Mouse (Mus musculus) forebrain, embryonic 15.5 days (tissue): Measurements from ENCODE around the gene Capn1. TPM values are rescaled to one million over a fixed set of nuclear protein-coding genes. Genes with fewer than 3 reads are reported as not detected.

Experiments used
- ATAC-seq: fragments of 200-750 bp; cut with Nextera tagmentation; replicated peaks from 2 replicates; pipeline ENCODE4 v1.8.0; 2017; ENCODE audit warnings: mild to moderate bottlenecking, moderate TSS enrichment, moderate library complexity
- H3K27ac ChIP-seq: fragments of 300-500 bp; sonication (generic); replicated peaks from 2 replicates; pipeline ENCODE4 v1.5.1; 2015; ENCODE audit warnings: mild to moderate bottlenecking, inconsistent platforms
- H3K27me3 ChIP-seq: fragments of 300-500 bp; sonication (generic); 2 replicates; pipeline ENCODE4 v1.6.1; 2015; ENCODE audit warnings: inconsistent platforms
- H3K36me3 ChIP-seq: fragments of 300-500 bp; sonication (generic); 2 replicates; pipeline ENCODE4 v1.6.1; 2015; ENCODE audit warnings: mild to moderate bottlenecking, inconsistent platforms
- H3K4me1 ChIP-seq: fragments of 300-500 bp; sonication (generic); 2 replicates; pipeline ENCODE4 v1.6.1; 2015; ENCODE audit warnings: inconsistent platforms
- H3K4me2 ChIP-seq: fragments of 300-500 bp; sonication (generic); replicated peaks from 2 replicates; pipeline ENCODE4 v1.6.1; 2015; ENCODE audit warnings: mild to moderate bottlenecking, inconsistent platforms
- H3K4me3 ChIP-seq: fragments of 300-500 bp; sonication (generic); 2 replicates; pipeline ENCODE4 v1.5.1; 2015; ENCODE audit warnings: mild to moderate bottlenecking, inconsistent platforms
- H3K9ac ChIP-seq: fragments of 300-500 bp; sonication (generic); replicated peaks from 2 replicates; pipeline ENCODE4 v1.6.1; 2015; ENCODE audit warnings: mild to moderate bottlenecking, inconsistent platforms
- H3K9me3 ChIP-seq: fragments of 300-500 bp; sonication (generic); 2 replicates; pipeline ENCODE4 v1.6.1; 2016; ENCODE audit warnings: inconsistent platforms
- WGBS: fragments of 180-500 bp; shearing (Covaris S2); methylation state at CpG from one replicate; pipeline ENCODE4 v1.1.7; 2015; ENCODE audit warnings: mixed read lengths; 5-methylcytosine and 5-hydroxymethylcytosine counted together
- microRNA-seq: library from miRNA; unstranded; fragments of <30 nt; microRNA quantifications from one replicate; pipeline ENCODE4, GENCODE M21; 2016
- polyA plus RNA-seq: library from polyadenylated mRNA; unstranded; fragments of >200 nt; fragmentation: Nextera tagmentation; extraction: Ambion mirVana; gene quantifications from 2 replicates; pipeline ENCODE4 v1.2.1, GENCODE M21; 2015

Gene Capn1
- polyA plus RNA-seq, 1 experiment from 2014 or later: 1.6 TPM

GRCm38 (mm10) chr19:5943404-5943803 lies 72.3 kb downstream of the Capn1 start:
- no peaks in the 10 kb centered on the region for H3K9me3 ChIP-seq
- H3K36me3 ChIP-seq: no peaks in the 10 kb centered on the region
- WGBS: 92% methylated on average over 15 of the region's 15 CpGs
- H3K27me3 ChIP-seq: no peaks in the 10 kb centered on the region
- no peak for ATAC-seq
- no peak overlapping the region for H3K27ac ChIP-seq
- H3K4me3 ChIP-seq: no peak overlapping the region
- H3K9ac ChIP-seq: no peak overlapping the region
- no peak overlapping the region for H3K4me2 ChIP-seq
- H3K4me1 ChIP-seq: peaks cover 15% of the 10 kb centered on the region

- H3K36me3 ChIP-seq: no peaks in the 10 kb centered on the region
- no peak overlapping the region for H3K9ac ChIP-seq
- WGBS: 93% methylated on average over 7 of the region's 7 CpGs
Measured at GRCm38 (mm10) chr19:5942581-5942980, 73.1 kb downstream of the Capn1 start.

GRCm38 (mm10) chr19:5940656-5941055 lies 75.0 kb downstream of the Capn1 start:
- Histone ChIP-seq H3K27me3 (no peaks in the 10 kb centered on the region), H3K4me3 (no peak overlapping the region), H3K27ac (peak overlapping the region; percentile 68), H3K4me2 (no peak overlapping the region), H3K36me3 (no peaks in the 10 kb centered on the region), H3K9ac (no peak overlapping the region), H3K9me3 (no peaks in the 10 kb centered on the region), H3K4me1 (peaks cover 25% of the 10 kb centered on the region)
- WGBS: 90% methylated on average over 10 of the region's 10 CpGs
- ATAC-seq: no peak

More at GRCm38 (mm10) chr19:5942581-5942980, 73.1 kb downstream of the Capn1 start:
- Histone ChIP-seq H3K27ac (no peak overlapping the region), H3K9me3 (no peaks in the 10 kb centered on the region), H3K4me3 (no peak overlapping the region), H3K4me1 (peaks cover 21% of the 10 kb centered on the region), H3K27me3 (no peaks in the 10 kb centered on the region), H3K4me2 (no peak overlapping the region)
- no peak for ATAC-seq

- H3K9ac ChIP-seq: no peak overlapping the region
- H3K4me2 ChIP-seq: no peak overlapping the region
- H3K27ac ChIP-seq: peak overlapping the region; percentile 68
- no peaks in the 10 kb centered on the region for H3K9me3 ChIP-seq
- no peaks in the 10 kb centered on the region for H3K36me3 ChIP-seq
- no peaks in the 10 kb centered on the region for H3K27me3 ChIP-seq
- 51% methylated on average over 4 of the region's 4 CpGs for WGBS
- 0 out of 2 replicates have a peak, but pooled peaks have one; percentile 35 for ATAC-seq
- H3K4me3 ChIP-seq: no peak overlapping the region
- peaks cover 25% of the 10 kb centered on the region for H3K4me1 ChIP-seq
Measured at GRCm38 (mm10) chr19:5940173-5940572, 75.5 kb downstream of the Capn1 start.

- Histone ChIP-seq H3K36me3 (no peaks in the 10 kb centered on the region), H3K9me3 (no peaks in the 10 kb centered on the region), H3K9ac (no peak overlapping the region), H3K4me3 (no peak overlapping the region), H3K4me2 (no peak overlapping the region), H3K27me3 (no peaks in the 10 kb centered on the region), H3K27ac (peak overlapping the region; percentile 68), H3K4me1 (peaks cover 25% of the 10 kb centered on the region)
- 0 out of 2 replicates have a peak, but pooled peaks have one; percentile 4 for ATAC-seq
- 60% methylated on average over 5 of the region's 5 CpGs for WGBS
Measured at GRCm38 (mm10) chr19:5939715-5940114, 76.0 kb downstream of the Capn1 start.

Small RNA genes lying within 50 kb of the gene (microRNA-seq; reads per million reads assigned to microRNA genes)
- 1.1 reads per million for gene Mir6988

Other genes with a start within 250 kb of the Capn1 start
- gene Scyl1, start 244.5 kb downstream of the Capn1 start, polyA plus RNA-seq: 66.9 and 67.9 TPM in 2 replicates
- gene Frmd8, start 140.6 kb downstream of the Capn1 start, polyA plus RNA-seq: 19.5 and 23.3 TPM in 2 replicates
- gene Slc25a45, start 138.1 kb downstream of the Capn1 start, polyA plus RNA-seq: 1.2 and 1.7 TPM in 2 replicates
- gene Tigd3, start 121.7 kb downstream of the Capn1 start, polyA plus RNA-seq: 12.9 and 14.3 TPM in 2 replicates
- 120 and 137 TPM in 2 replicates for gene Dpf2, start 102.9 kb downstream of the Capn1 start, polyA plus RNA-seq
- gene Cdc42ep2, start 91.1 kb downstream of the Capn1 start, polyA plus RNA-seq: 9.1 and 10.1 TPM in 2 replicates
- 35.5 and 36.2 TPM in 2 replicates for gene Pola2, start 51.7 kb downstream of the Capn1 start, polyA plus RNA-seq
- not detected in 2 replicates for gene Slc22a20, start 29.8 kb downstream of the Capn1 start, polyA plus RNA-seq
- 25.7 and 26.5 TPM in 2 replicates for gene Syvn1, start 30.7 kb upstream of the Capn1 start, polyA plus RNA-seq
- 71.5 and 72.4 TPM in 2 replicates for gene Mrpl49, start 41.9 kb upstream of the Capn1 start, polyA plus RNA-seq
- gene Fau, start 41.9 kb upstream of the Capn1 start, polyA plus RNA-seq: 582 and 618 TPM in 2 replicates
- gene Znhit2, start 45.3 kb upstream of the Capn1 start, polyA plus RNA-seq: 33.0 and 35.9 TPM in 2 replicates
- 34.9 and 36.3 TPM in 2 replicates for gene Tm7sf2, start 52.5 kb upstream of the Capn1 start, polyA plus RNA-seq
- 76.3 and 89.3 TPM in 2 replicates for gene Vps51, start 61.3 kb upstream of the Capn1 start, polyA plus RNA-seq
- not detected in 2 replicates for gene Tmem262, start 64.1 kb upstream of the Capn1 start, polyA plus RNA-seq
- 2.1 and 2.6 TPM in 2 replicates for gene Gm28374, start 66.4 kb upstream of the Capn1 start, polyA plus RNA-seq
- 80.8 and 83.5 TPM in 2 replicates for gene Zfpl1, start 69.1 kb upstream of the Capn1 start, polyA plus RNA-seq
- 19.3 and 22.3 TPM in 2 replicates for gene Cdca5, start 69.1 kb upstream of the Capn1 start, polyA plus RNA-seq
- gene AC131692.1, start 78.5 kb upstream of the Capn1 start, polyA plus RNA-seq: 0.31 and 0.37 TPM in 2 replicates
- 0.33 and 0.53 TPM in 2 replicates for gene Naaladl1, start 89.9 kb upstream of the Capn1 start, polyA plus RNA-seq
- gene Sac3d1, start 102.8 kb upstream of the Capn1 start, polyA plus RNA-seq: 53.5 and 56.5 TPM in 2 replicates
- gene Snx15, start 112.4 kb upstream of the Capn1 start, polyA plus RNA-seq: 43.1 and 45.6 TPM in 2 replicates
- gene Batf2, start 125.1 kb upstream of the Capn1 start, polyA plus RNA-seq: 0.13 TPM in 1 of 2 replicates, not detected in the other
- 84.4 and 90.1 TPM in 2 replicates for gene Arl2, start 125.7 kb upstream of the Capn1 start, polyA plus RNA-seq
- gene Majin, start 168.5 kb upstream of the Capn1 start, polyA plus RNA-seq: not detected in 2 replicates
- gene Gpha2, start 210.5 kb upstream of the Capn1 start, polyA plus RNA-seq: not detected in 2 replicates
- gene Ppp2r5b, start 220.0 kb upstream of the Capn1 start, polyA plus RNA-seq: 95.5 and 98.5 TPM in 2 replicates
- gene Atg2a, start 225.8 kb upstream of the Capn1 start, polyA plus RNA-seq: 9.7 and 10.1 TPM in 2 replicates